In the genomic region with DNA sequence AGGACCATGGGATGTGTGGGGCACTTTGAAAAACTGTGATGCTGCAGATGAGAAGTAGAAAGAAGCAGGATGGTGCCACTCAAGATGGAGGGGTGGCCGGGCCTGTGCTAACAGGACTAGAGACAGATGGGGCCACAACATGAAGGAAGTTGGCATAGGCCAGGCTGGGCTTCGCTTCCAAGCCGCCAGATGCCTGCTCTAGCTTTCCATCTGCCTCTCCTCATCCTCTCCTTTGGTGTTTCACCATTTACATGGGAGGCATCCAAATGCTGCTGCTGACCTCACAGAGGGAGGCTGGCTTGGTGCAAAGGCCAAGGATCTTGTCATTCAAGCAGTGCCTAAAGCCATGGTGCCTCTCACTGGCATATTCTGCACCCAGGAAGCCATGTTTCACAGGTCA, we compare ENCODE assay signal across 15 mouse cellular contexts.
DNase-seq lines count a peak whose midpoint lies in the region; ATAC-seq lines count a peak whose summit lies in the region.
"Had no signal": no experiment of that assay in that cellular context is flagged by ENCODE, and none has a peak within 500 bp of the region (broad histone marks: within the 10 kb centered on the region; RNA-seq: fewer than 3 reads in every experiment).

No protein-coding gene starts in this region.

- DNase-seq in frontal cortex, postnatal 10 days (ENCODE audit: low spot score in 2 of 2) = no peak
- peak; percentile 7 for DNase-seq in adipocyte (ENCODE audit: low spot score)
- peak; percentile 88 for DNase-seq in cerebellum, adult 8-10 months
- DNase-seq in layer of hippocampus, adult 8-10 months (ENCODE audit: low spot score in 2 of 2) = peak; percentile 78 to 87
- DNase-seq in T-cell, adult 2 months (ENCODE audit: low spot score) = no peak
- no peak for DNase-seq in retina, postnatal 1 day
- DNase-seq in spleen, adult 12 weeks (ENCODE audit: low spot score) = no peak
- DNase-seq: adrenal gland, postnatal 14 days; gastrocnemius, postnatal 10 days; spleen, adult 18-20 months; thymus, postnatal 4 days had no signal

- peak; percentile 41 for ATAC-seq in frontal cortex, adult (ENCODE audit: low TSS enrichment)
- ATAC-seq: forebrain, embryonic 13.5 days; intestine, embryonic 16.5 days; liver, embryonic 12.5 days had no signal

Comparison
In these comparisons a context has a peak if more than half of its experiments do, and no peak if none do; other contexts are left out.
1. DNase-seq: peak in adipocyte (single experiment), cerebellum, adult 8-10 months (single experiment) and layer of hippocampus, adult 8-10 months (2 of 2); none in frontal cortex, postnatal 10 days (0 of 2), T-cell, adult 2 months (single experiment), retina, postnatal 1 day (single experiment) and spleen, adult 12 weeks (single experiment).